Mouse (Mus musculus) retina, postnatal 1 day (tissue): Measurements from ENCODE around the gene Ccdc120.

Experiments used
- DNase-seq: peaks from one replicate; pipeline ENCODE4 v3.0.0-alpha.2; 2012

Gene Ccdc120

GRCm38 (mm10) chrX:7750432-7751116, at the start of gene Ccdc120:
Ccdc120 (minus strand) TSS chrX:7750905.
- DNase-seq: peak; percentile 88

GRCm38 (mm10) chrX:7797327-7797726, 46.6 kb upstream of the Ccdc120 start:
- DNase-seq: no peak

- peak; percentile 47 for DNase-seq
Observed at GRCm38 (mm10) chrX:7795016-7795415, 44.3 kb upstream of the Ccdc120 start.

- peak; percentile 53 for DNase-seq
Observed at GRCm38 (mm10) chrX:7793361-7793760, 42.7 kb upstream of the Ccdc120 start.

GRCm38 (mm10) chrX:7790309-7790708, 39.6 kb upstream of the Ccdc120 start:
- peak; percentile 14 for DNase-seq

- peak; percentile 94 for DNase-seq
Observed at GRCm38 (mm10) chrX:7789542-7790136, 38.9 kb upstream of the Ccdc120 start, which contains the start of gene Gripap1. Gripap1 (plus strand) TSS chrX:7789765.

- DNase-seq: no peak
Observed at GRCm38 (mm10) chrX:7782603-7783092, 31.9 kb upstream of the Ccdc120 start.

- no peak for DNase-seq
Observed at GRCm38 (mm10) chrX:7779294-7779693, 28.6 kb upstream of the Ccdc120 start.

GRCm38 (mm10) chrX:7778450-7779244, 27.9 kb upstream of the Ccdc120 start:
- no peak for DNase-seq

GRCm38 (mm10) chrX:7776329-7777082, 25.8 kb upstream of the Ccdc120 start:
- DNase-seq: peak; percentile 57

- no peak for DNase-seq
Observed at GRCm38 (mm10) chrX:7775501-7776205, 24.9 kb upstream of the Ccdc120 start.

- peak; percentile 7 for DNase-seq
Observed at GRCm38 (mm10) chrX:7772766-7773165, 22.1 kb upstream of the Ccdc120 start.

- no peak for DNase-seq
Observed at GRCm38 (mm10) chrX:7769302-7770017, 18.8 kb upstream of the Ccdc120 start.

GRCm38 (mm10) chrX:7765764-7766163, 15.1 kb upstream of the Ccdc120 start:
- DNase-seq: peak; percentile 44

GRCm38 (mm10) chrX:7765281-7765670, 14.6 kb upstream of the Ccdc120 start:
- DNase-seq: peak; percentile 10

GRCm38 (mm10) chrX:7764657-7765280, 14.1 kb upstream of the Ccdc120 start:
- DNase-seq: no peak

GRCm38 (mm10) chrX:7763631-7764393, 13.1 kb upstream of the Ccdc120 start:
- peak; percentile 26 for DNase-seq

GRCm38 (mm10) chrX:7762921-7763197, 12.2 kb upstream of the Ccdc120 start:
- no peak for DNase-seq

- peak; percentile 96 for DNase-seq
Observed at GRCm38 (mm10) chrX:7762137-7762920, 11.6 kb upstream of the Ccdc120 start, which contains the start of gene Tfe3. Tfe3 (plus strand) TSS chrX:7762560.
